Mouse (Mus musculus) liver, embryonic 12.5 days (tissue): Measurements from ENCODE around the gene Morn3. TPM values are rescaled to one million over a fixed set of nuclear protein-coding genes. Genes with fewer than 3 reads are reported as not detected.
"Not testable (repeated sequence)": the region's sequence is repeated elsewhere in the genome, so short reads cannot be mapped to it uniquely, and the experiment has no call there.

Experiments used
- ATAC-seq: fragments of 200-750 bp; cut with Nextera tagmentation; 2 replicates; pipeline ENCODE4 v1.8.0; 2017; ENCODE audit warnings: moderate number of reproducible peaks, mild to moderate bottlenecking, moderate library complexity
- H3K27ac ChIP-seq: fragments of 300-500 bp; sonication (generic); 2 replicates; pipeline ENCODE4 v1.5.1; 2016; ENCODE audit warnings: mild to moderate bottlenecking
- H3K27me3 ChIP-seq: fragments of 300-500 bp; sonication (generic); replicated peaks from 2 replicates; pipeline ENCODE4 v1.6.1; 2016; ENCODE audit warnings: mild to moderate bottlenecking, moderate library complexity
- H3K36me3 ChIP-seq: fragments of 300-500 bp; sonication (generic); 2 replicates; pipeline ENCODE4 v1.6.1; 2016; ENCODE audit warnings: mild to moderate bottlenecking, moderate library complexity
- H3K4me1 ChIP-seq: fragments of 300-500 bp; sonication (generic); 2 replicates; pipeline ENCODE4 v1.6.1; 2016
- H3K4me2 ChIP-seq: fragments of 300-500 bp; sonication (generic); 2 replicates; pipeline ENCODE4 v1.6.1; 2016; ENCODE audit warnings: mild to moderate bottlenecking, moderate library complexity
- H3K4me3 ChIP-seq: fragments of 300-500 bp; sonication (generic); 2 replicates; pipeline ENCODE4 v1.5.1; 2016; ENCODE audit warnings: mild to moderate bottlenecking, moderate library complexity
- H3K9ac ChIP-seq: fragments of 300-500 bp; sonication (generic); 2 replicates; pipeline ENCODE4 v1.6.1; 2016; ENCODE audit warnings: mild to moderate bottlenecking, moderate library complexity
- H3K9me3 ChIP-seq: fragments of 300-500 bp; sonication (generic); replicated peaks from 2 replicates; pipeline ENCODE4 v1.6.1; 2016; ENCODE audit warnings: mild to moderate bottlenecking, moderate library complexity
- WGBS: fragments of 180-500 bp; shearing (Covaris S2); methylation state at CpG from one replicate; pipeline ENCODE4 v1.1.7; 2016; ENCODE audit not compliant: insufficient replicate concordance; 5-methylcytosine and 5-hydroxymethylcytosine counted together
- polyA plus RNA-seq: library from polyadenylated mRNA; unstranded; fragments of >200 nt; fragmentation: Nextera tagmentation; extraction: Ambion mirVana; gene quantifications from 2 replicates; pipeline ENCODE4 v1.2.1, GENCODE M21; 2016

The Morn3 gene
- polyA plus RNA-seq, 1 experiment from 2014 or later: not detected

GRCm38 (mm10) chr5:123076419-123077281, 29.8 kb upstream of the Morn3 start:
- Histone ChIP-seq H3K36me3 (peaks cover 15% of the 10 kb centered on the region), H3K4me3 (peak overlapping the region; percentile 93), H3K9me3 (peaks cover 8% of the 10 kb centered on the region; the same call in 1 of the 2 replicates), H3K27ac (peak overlapping the region; percentile 94), H3K4me2 (peak overlapping the region; percentile 96), H3K27me3 (no peaks in the 10 kb centered on the region), H3K9ac (peak overlapping the region; percentile 95), H3K4me1 (peaks cover 58% of the 10 kb centered on the region)
- WGBS: under 1% methylated on average over 35 of the region's 35 CpGs
- ATAC-seq: peak; percentile 80

- peak overlapping the region; percentile 94 for H3K27ac ChIP-seq
- H3K9ac ChIP-seq: peak overlapping the region; percentile 95
- peaks cover 51% of the 10 kb centered on the region for H3K4me1 ChIP-seq
- peak; percentile 89 for ATAC-seq
- peak overlapping the region; percentile 96 for H3K4me2 ChIP-seq
- peak overlapping the region; percentile 93 for H3K4me3 ChIP-seq
- H3K9me3 ChIP-seq: peaks cover 8% of the 10 kb centered on the region; the same call in 1 of the 2 replicates
- 6% methylated on average over 45 of the region's 45 CpGs for WGBS
- H3K27me3 ChIP-seq: no peaks in the 10 kb centered on the region
- H3K36me3 ChIP-seq: peaks cover 13% of the 10 kb centered on the region
Measured at GRCm38 (mm10) chr5:123075576-123076418, 29.0 kb upstream of the Morn3 start.

GRCm38 (mm10) chr5:123068714-123069113, 21.9 kb upstream of the Morn3 start:
- Histone ChIP-seq H3K27me3 (no peaks in the 10 kb centered on the region), H3K9ac (no peak overlapping the region), H3K27ac (no peak overlapping the region), H3K4me1 (peaks cover 9% of the 10 kb centered on the region), H3K36me3 (no peaks in the 10 kb centered on the region), H3K4me3 (no peak overlapping the region), H3K4me2 (no peak overlapping the region), H3K9me3 (no peaks in the 10 kb centered on the region)
- WGBS: 95% methylated on average over 2 of the region's 2 CpGs
- ATAC-seq: no peak

GRCm38 (mm10) chr5:123068115-123068514, 21.3 kb upstream of the Morn3 start, which contains the start of gene Tmem120b:
TSS of gene Tmem120b (plus strand) at chr5:123068415.
- Histone ChIP-seq H3K4me2 (peak within 1 kb of the TSS; percentile 14; the same call in 1 of the 2 replicates), H3K9ac (no peak within 1 kb of the TSS; the same call in 1 of the 2 replicates), H3K27ac (peak within 1 kb of the TSS; percentile 53), H3K9me3 (no peaks in the 10 kb centered on the region), H3K4me3 (no peak within 1 kb of the TSS), H3K27me3 (no peaks in the 10 kb centered on the region), H3K4me1 (peaks cover 9% of the 10 kb centered on the region), H3K36me3 (no peaks in the 10 kb centered on the region)
- ATAC-seq: no peak
- WGBS: 83% methylated on average over 12 of the region's 12 CpGs

GRCm38 (mm10) chr5:123067395-123067995, 20.7 kb upstream of the Morn3 start:
- Histone ChIP-seq H3K9ac (no peak overlapping the region; the same call in 1 of the 2 replicates), H3K27me3 (no peaks in the 10 kb centered on the region), H3K4me1 (peaks cover 9% of the 10 kb centered on the region), H3K9me3 (no peaks in the 10 kb centered on the region), H3K27ac (peak overlapping the region; percentile 53), H3K4me2 (peak overlapping the region; percentile 14; the same call in 1 of the 2 replicates), H3K4me3 (no peak overlapping the region), H3K36me3 (no peaks in the 10 kb centered on the region)
- WGBS: 16% methylated on average over 6 of the region's 6 CpGs
- ATAC-seq: peak; percentile 79

- no peaks in the 10 kb centered on the region for H3K36me3 ChIP-seq
- H3K4me1 ChIP-seq: peaks cover 17% of the 10 kb centered on the region
- 31% methylated on average over 6 of the region's 6 CpGs for WGBS
- no peak overlapping the region for H3K9ac ChIP-seq
- ATAC-seq: no peak
- H3K4me3 ChIP-seq: no peak overlapping the region
- no peaks in the 10 kb centered on the region for H3K27me3 ChIP-seq
- H3K4me2 ChIP-seq: no peak overlapping the region
- H3K9me3 ChIP-seq: no peaks in the 10 kb centered on the region
- H3K27ac ChIP-seq: no peak overlapping the region; the same call in 1 of the 2 replicates
Measured at GRCm38 (mm10) chr5:123064207-123064606, 17.4 kb upstream of the Morn3 start.

- H3K9me3 ChIP-seq: no peaks in the 10 kb centered on the region
- H3K4me3 ChIP-seq: no peak overlapping the region
- WGBS: 88% methylated on average over 3 of the region's 3 CpGs
- no peaks in the 10 kb centered on the region for H3K36me3 ChIP-seq
- ATAC-seq: no peak
- H3K9ac ChIP-seq: no peak overlapping the region
- peaks cover 27% of the 10 kb centered on the region for H3K4me1 ChIP-seq
- H3K4me2 ChIP-seq: no peak overlapping the region
- no peak overlapping the region for H3K27ac ChIP-seq
- H3K27me3 ChIP-seq: no peaks in the 10 kb centered on the region
Measured at GRCm38 (mm10) chr5:123063141-123063540, 16.3 kb upstream of the Morn3 start.

- H3K4me2 ChIP-seq, H3K9ac ChIP-seq, H3K27me3 ChIP-seq, H3K9me3 ChIP-seq, ATAC-seq, H3K4me3 ChIP-seq, H3K36me3 ChIP-seq, H3K27ac ChIP-seq: not testable (repeated sequence)
- peaks cover 26% of the 10 kb centered on the region for H3K4me1 ChIP-seq
- WGBS: 64% methylated on average over 6 of the region's 6 CpGs
Measured at GRCm38 (mm10) chr5:123061402-123061749, 14.6 kb upstream of the Morn3 start.

GRCm38 (mm10) chr5:123060706-123061401, 14.0 kb upstream of the Morn3 start:
- Histone ChIP-seq H3K27me3 (no peaks in the 10 kb centered on the region), H3K36me3 (no peaks in the 10 kb centered on the region), H3K9me3 (no peaks in the 10 kb centered on the region), H3K4me2 (no peak overlapping the region), H3K27ac (no peak overlapping the region; the same call in 1 of the 2 replicates), H3K9ac (no peak overlapping the region), H3K4me3 (no peak overlapping the region), H3K4me1 (peaks cover 26% of the 10 kb centered on the region)
- WGBS: 77% methylated on average over 9 of the region's 9 CpGs
- no peak for ATAC-seq

GRCm38 (mm10) chr5:123059757-123060520, 13.1 kb upstream of the Morn3 start:
- 41% methylated on average over 14 of the region's 14 CpGs for WGBS
- Histone ChIP-seq H3K27me3 (no peaks in the 10 kb centered on the region), H3K4me2 (peak overlapping the region; percentile 27; the same call in 1 of the 2 replicates), H3K9ac (peak overlapping the region; percentile 39; the same call in 1 of the 2 replicates), H3K4me3 (no peak overlapping the region), H3K27ac (no peak overlapping the region; the same call in 1 of the 2 replicates), H3K9me3 (no peaks in the 10 kb centered on the region), H3K4me1 (peaks cover 26% of the 10 kb centered on the region), H3K36me3 (no peaks in the 10 kb centered on the region)
- ATAC-seq: no peak
